Mouse (Mus musculus) cerebellum, adult 2 months (tissue): ENCODE data around the gene Pold1. TPM values are rescaled to one million over a fixed set of nuclear protein-coding genes. Genes with fewer than 3 reads are reported as not detected.

Source experiments
- DNase-seq, 2 experiments: peaks; one replicate each; pipeline ENCODE4 v3.0.0; 2021
- H3K27ac ChIP-seq: fragments of 200-500 bp; 2 replicates; pipeline ENCODE4 v1.5.1; 2012; ENCODE audit warnings: low read length, control low read depth, inconsistent platforms; ENCODE audit not compliant: insufficient read depth
- H3K27me3 ChIP-seq: fragments of 200-500 bp; 2 replicates; pipeline ENCODE4 v1.6.1; 2012; ENCODE audit warnings: inconsistent platforms, mild to moderate bottlenecking, low read length, moderate library complexity; ENCODE audit not compliant: control insufficient read depth, insufficient read depth
- H3K4me1 ChIP-seq: fragments of 200-500 bp; 2 replicates; pipeline ENCODE4 v1.6.1; 2011; ENCODE audit warnings: low read length; ENCODE audit not compliant: control insufficient read depth, insufficient read depth
- H3K4me3 ChIP-seq: fragments of 200-500 bp; replicated peaks from 2 replicates; pipeline ENCODE3; 2011; ENCODE audit warnings: mild to moderate bottlenecking, low read depth, low read length, control low read depth; ENCODE audit not compliant: insufficient read depth
- CTCF ChIP-seq: fragments of 200-500 bp; IDR thresholded peaks from 2 replicates; pipeline ENCODE4 v1.5.1; 2011; ENCODE audit warnings: low read depth, mild to moderate bottlenecking, control low read depth, low read length, moderate library complexity, borderline replicate concordance; ENCODE audit not compliant: insufficient read depth
- POLR2A ChIP-seq: fragments of 200-500 bp; IDR thresholded peaks from 2 replicates; pipeline ENCODE4 v1.6.1; 2011; ENCODE audit warnings: low read length, control low read depth, borderline replicate concordance; ENCODE audit not compliant: insufficient read depth
- WGBS: fragments of 180-500 bp; shearing (Covaris S2); methylation state at CpG from one replicate; pipeline ENCODE4 v1.1.7; 2018; 5-methylcytosine and 5-hydroxymethylcytosine counted together
- polyA plus RNA-seq: library from polyadenylated mRNA; depleted of rRNA; stranded (reverse); fragments of >200 nt; gene quantifications from 2 replicates; pipeline ENCODE4 v1.2.3, GENCODE M21; 2012

Pold1 gene
- polyA plus RNA-seq, 1 experiment: 21.6 TPM

GRCm38 (mm10) chr7:44537496-44537895 lies 11.2 kb downstream of the Pold1 start:
- Histone ChIP-seq H3K4me3 (no peak overlapping the region), H3K27me3 (no peaks in the 10 kb centered on the region), H3K4me1 (peaks cover 27% of the 10 kb centered on the region), H3K27ac (no peak overlapping the region)
- TF ChIP-seq CTCF (no peak), POLR2A (no peak)
- DNase-seq: peak; percentile 79 to 80
- WGBS: 16% methylated on average over 13 of the region's 13 CpGs

DNA sequence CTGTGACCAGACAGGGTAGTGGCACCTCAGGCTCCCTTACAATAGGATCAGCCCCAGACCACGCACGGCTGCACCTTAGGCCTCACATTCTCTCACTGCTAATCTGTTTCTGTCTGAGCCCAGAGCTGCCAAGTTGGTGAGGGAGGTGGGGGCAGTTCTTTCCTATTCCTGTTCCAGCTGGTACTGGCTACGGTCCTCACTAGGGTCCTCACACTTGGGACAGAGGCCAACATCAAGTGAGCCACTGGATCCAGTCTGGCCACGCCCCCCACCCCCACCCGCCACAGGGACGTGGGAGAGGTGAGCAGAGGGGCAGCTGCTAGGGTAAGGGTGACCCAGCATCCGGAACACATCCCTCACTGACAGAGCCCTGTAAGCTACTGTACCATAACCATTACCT lies 11.6 kb downstream of the Pold1 start:
- Histone ChIP-seq H3K27ac (peak overlapping the region; percentile 70), H3K4me3 (no peak overlapping the region), H3K4me1 (peaks cover 27% of the 10 kb centered on the region), H3K27me3 (no peaks in the 10 kb centered on the region)
- no peak for DNase-seq
- TF ChIP-seq POLR2A (no peak), CTCF (no peak)
- WGBS: 32% methylated on average over 7 of the region's 7 CpGs

DNA sequence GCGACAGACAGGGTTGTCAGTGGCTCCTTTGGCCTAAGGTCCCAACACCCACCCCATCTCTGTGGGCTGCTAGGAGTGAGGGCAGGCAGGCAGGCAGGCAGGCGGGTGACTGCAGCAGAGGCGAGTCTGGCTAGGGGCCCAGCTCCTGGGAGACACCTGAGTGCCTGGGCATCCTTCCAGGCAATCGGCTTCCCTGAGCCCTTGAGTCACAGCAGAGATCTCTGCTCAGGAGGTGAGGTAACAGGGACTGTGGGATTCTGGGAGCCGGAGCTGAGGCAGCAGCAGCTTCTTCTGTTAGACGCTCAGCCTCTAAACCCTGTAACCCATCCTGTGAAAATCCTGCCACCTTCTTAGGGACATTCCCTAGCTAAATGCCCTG lies 12.1 kb downstream of the Pold1 start:
- WGBS: 23% methylated on average over 6 of the region's 6 CpGs

GRCm38 (mm10) chr7:44535657-44536589 lies 12.7 kb downstream of the Pold1 start:
- peaks cover 27% of the 10 kb centered on the region for H3K4me1 ChIP-seq
- DNase-seq: no peak
- no peak overlapping the region for H3K4me3 ChIP-seq
- TF ChIP-seq CTCF: no peak
- TF ChIP-seq POLR2A: no peak
- WGBS: 87% methylated on average over 27 of the region's 27 CpGs
- H3K27me3 ChIP-seq: no peaks in the 10 kb centered on the region
- peak overlapping the region; percentile 14; the same call in 1 of the 2 replicates for H3K27ac ChIP-seq

More for the DNA sequence above, 12.1 kb downstream of the Pold1 start:
- peak; percentile 87 to 92 for DNase-seq
- H3K27me3 ChIP-seq: no peaks in the 10 kb centered on the region
- TF ChIP-seq CTCF (no peak), POLR2A (no peak)
- H3K4me3 ChIP-seq: no peak overlapping the region
- peaks cover 27% of the 10 kb centered on the region for H3K4me1 ChIP-seq
- H3K27ac ChIP-seq: peak overlapping the region; percentile 70

DNA sequence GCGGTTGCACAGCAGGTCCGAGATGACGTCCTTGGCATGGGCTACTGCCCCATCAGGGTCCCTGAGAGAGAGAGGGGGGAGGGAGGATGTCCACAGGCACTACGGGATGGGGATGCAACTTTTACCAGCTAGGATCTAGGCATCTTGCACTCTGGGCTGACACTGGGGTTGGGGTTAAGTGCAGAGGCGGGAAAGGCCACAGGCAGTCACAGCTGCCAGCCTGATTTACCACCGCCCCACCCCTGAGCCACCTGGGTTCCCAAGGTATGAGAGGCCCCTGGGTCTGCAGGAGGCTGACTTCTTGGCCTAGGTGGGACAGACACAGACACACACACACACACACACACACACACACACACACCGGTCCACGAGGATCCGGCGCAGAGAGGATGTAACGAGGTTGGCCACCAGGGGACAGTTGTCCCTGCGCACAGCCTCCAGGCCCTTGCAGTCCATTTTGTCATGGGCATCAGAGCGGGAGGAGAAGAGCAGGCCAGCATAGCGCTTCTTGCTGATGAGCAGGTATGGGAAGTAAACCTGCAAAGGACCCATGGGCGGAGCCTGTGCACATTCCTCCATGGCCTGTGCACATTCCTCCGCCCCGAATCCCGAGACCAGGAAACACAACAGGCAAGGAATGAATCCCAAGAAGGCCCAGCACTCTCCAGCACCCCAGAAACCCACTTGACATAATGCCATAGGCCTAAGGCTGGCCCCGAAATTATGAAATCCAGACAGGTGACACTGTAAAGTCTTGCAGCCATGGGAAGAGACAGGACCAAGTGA lies 13.8 kb downstream of the Pold1 start:
- Histone ChIP-seq H3K27ac (no peak overlapping the region), H3K27me3 (no peaks in the 10 kb centered on the region), H3K4me3 (no peak overlapping the region), H3K4me1 (peaks cover 27% of the 10 kb centered on the region)
- no peak for DNase-seq
- 85% methylated on average over 19 of the region's 19 CpGs for WGBS
- TF ChIP-seq POLR2A (no peak), CTCF (no peak)

DNA sequence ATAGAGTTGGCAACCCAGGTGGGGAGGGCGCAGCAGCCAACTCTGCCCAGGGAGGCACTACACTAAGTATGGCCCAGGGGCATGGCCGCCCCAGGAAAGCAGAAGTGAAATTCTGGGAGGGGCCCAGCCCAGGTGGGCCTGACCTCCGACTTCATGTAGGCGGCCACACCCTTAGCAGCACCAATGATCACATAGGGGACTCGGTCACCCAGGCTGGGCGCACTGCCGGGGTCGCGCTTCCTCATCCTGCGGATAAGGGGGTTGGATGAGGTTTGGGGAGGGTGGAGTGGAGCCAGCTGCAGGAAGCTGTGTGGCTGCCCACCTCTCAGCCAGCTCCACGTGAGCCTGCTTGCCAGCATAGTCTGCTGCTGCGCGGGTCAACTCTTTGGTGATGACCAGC lies 14.4 kb downstream of the Pold1 start:
- WGBS: 80% methylated on average over 13 of the region's 13 CpGs
- TF ChIP-seq CTCF (no peak), POLR2A (no peak)

DNA sequence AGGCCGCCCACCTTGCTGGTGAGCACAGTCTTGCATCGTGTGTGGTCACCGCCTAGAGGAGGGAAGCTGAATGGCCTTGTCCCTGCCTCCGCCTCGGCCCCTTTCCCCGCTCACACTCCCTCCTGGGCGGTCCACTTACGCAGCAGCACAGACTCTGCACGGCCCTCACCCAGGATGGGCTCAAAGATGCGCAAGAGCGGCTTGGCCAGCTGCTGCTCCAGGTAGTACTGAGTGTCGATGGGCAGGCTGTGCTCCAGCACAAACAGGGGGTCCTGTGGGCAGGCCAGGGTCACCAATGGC lies 15.0 kb downstream of the Pold1 start:
- Histone ChIP-seq H3K4me3 (no peak overlapping the region), H3K4me1 (peaks cover 27% of the 10 kb centered on the region), H3K27ac (no peak overlapping the region), H3K27me3 (no peaks in the 10 kb centered on the region)
- no peak for TF ChIP-seq POLR2A
- TF ChIP-seq CTCF: no peak
- DNase-seq: no peak
- 78% methylated on average over 12 of the region's 12 CpGs for WGBS

More for the DNA sequence above, 14.4 kb downstream of the Pold1 start:
- Histone ChIP-seq H3K27ac (no peak overlapping the region), H3K4me1 (peaks cover 27% of the 10 kb centered on the region), H3K4me3 (no peak overlapping the region), H3K27me3 (no peaks in the 10 kb centered on the region)
- DNase-seq: no peak
